Mouse (Mus musculus): ENCODE measurements around the gene Gm17949.

DNA sequence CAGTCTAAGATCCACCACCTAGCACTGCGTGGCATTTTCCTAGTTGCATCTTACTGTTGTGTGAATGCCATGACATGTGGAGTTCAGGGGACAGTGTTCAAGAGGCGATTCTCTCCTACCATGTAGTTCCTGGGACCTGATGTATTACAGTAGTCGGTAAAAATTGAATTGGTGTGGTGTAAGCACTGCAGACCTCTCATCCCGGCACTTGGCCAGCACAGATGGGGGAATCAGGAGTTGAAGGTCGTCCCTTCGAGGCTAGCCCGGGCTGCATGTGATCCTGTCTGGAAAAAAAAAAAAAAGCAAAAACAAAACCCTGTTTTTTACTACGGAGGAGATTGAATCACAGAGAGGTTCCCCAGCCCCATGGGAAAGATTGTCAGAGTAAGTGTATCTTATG, 16.2 kb upstream of the Gm17949 start:
- no peak for TF ChIP-seq MYC (IDR thresholded peaks at IDR 0.05; ENCODE audit: low read depth, low read length)
- no peak for TF ChIP-seq GATA1 (IDR thresholded peaks at IDR 0.05; ENCODE audit: low read depth, low read length)
- no peak for TF ChIP-seq TCF12 (IDR thresholded peaks at IDR 0.05; ENCODE audit: low read depth, low read length)
- TF ChIP-seq CTCF (IDR thresholded peaks at IDR 0.05 in 2 of 3, conservative IDR thresholded peaks at IDR 0.05 in 1 of 3; ENCODE audit: control insufficient read depth in 1 of 3, insufficient read depth in 1 of 3, low read depth in 2 of 3, low read length in 3 of 3, poor library complexity in 1 of 3, severe bottlenecking in 1 of 3), result no peak
- no peak for TF ChIP-seq RAD21 (IDR thresholded peaks at IDR 0.05; ENCODE audit: low read depth, low read length)
- no peak for TF ChIP-seq USF1 (IDR thresholded peaks at IDR 0.05; ENCODE audit: low read depth, low read length)
- no peak for TF ChIP-seq E2F4 (IDR thresholded peaks at IDR 0.05; ENCODE audit: borderline replicate concordance, low read depth, low read length)
- no peak for TF ChIP-seq UBTF (IDR thresholded peaks at IDR 0.05; ENCODE audit: borderline replicate concordance, insufficient read depth, low read depth, low read length)
- TF ChIP-seq POLR2A (IDR thresholded peaks at IDR 0.05; ENCODE audit: control insufficient read depth in 1 of 2, insufficient read depth in 1 of 2, low read depth in 1 of 2, low read length in 2 of 2, poor library complexity in 1 of 2), result no peak
- TF ChIP-seq ZC3H11A (IDR thresholded peaks at IDR 0.05; ENCODE audit: low read depth, low read length), result no peak
- no peak for TF ChIP-seq SIN3A (IDR thresholded peaks at IDR 0.05; ENCODE audit: low read length)
